Mouse (Mus musculus) splenic B cell, adult 2 months (primary cell): ENCODE measurements around the gene Tmx4.

Source experiments
- DNase-seq: peaks from one replicate; pipeline ENCODE4 v3.0.0-alpha.2; 2011; ENCODE audit warnings: low read depth, low spot score
- H3K27me3 ChIP-seq: 2 replicates; pipeline ENCODE4 v1.6.1; 2012; ENCODE audit warnings: mild to moderate bottlenecking, low read length, moderate library complexity, mixed read lengths; ENCODE audit not compliant: control insufficient read depth, poor library complexity, insufficient read depth, severe bottlenecking
- H3K36me3 ChIP-seq: 2 replicates; pipeline ENCODE4 v1.6.1; 2012; ENCODE audit warnings: mild to moderate bottlenecking, low read length, moderate library complexity, mixed read lengths; ENCODE audit not compliant: control insufficient read depth, poor library complexity, insufficient read depth, severe bottlenecking

The Tmx4 gene

GRCm38 (mm10) chr2:134643514-134644300 is at the start of gene Tmx4:
Gene Tmx4, minus strand, starts transcription at chr2:134644145.
- peak; percentile 97 for DNase-seq
- Histone ChIP-seq H3K27me3 (no peaks in the 10 kb centered on the region), H3K36me3 (no peaks in the 10 kb centered on the region)

GRCm38 (mm10) chr2:134692125-134692524 is 48.2 kb upstream of the Tmx4 start:
- H3K27me3 ChIP-seq: no peaks in the 10 kb centered on the region
- no peaks in the 10 kb centered on the region for H3K36me3 ChIP-seq
- no peak for DNase-seq

GRCm38 (mm10) chr2:134691055-134691454 is 47.1 kb upstream of the Tmx4 start:
- H3K36me3 ChIP-seq: no peaks in the 10 kb centered on the region
- no peaks in the 10 kb centered on the region for H3K27me3 ChIP-seq
- DNase-seq: no peak

GRCm38 (mm10) chr2:134682326-134682725 is 38.4 kb upstream of the Tmx4 start:
- Histone ChIP-seq H3K36me3 (no peaks in the 10 kb centered on the region), H3K27me3 (no peaks in the 10 kb centered on the region)
- DNase-seq: no peak

GRCm38 (mm10) chr2:134681271-134681961 is 37.5 kb upstream of the Tmx4 start:
- H3K27me3 ChIP-seq: no peaks in the 10 kb centered on the region
- DNase-seq: peak; percentile 2
- no peaks in the 10 kb centered on the region for H3K36me3 ChIP-seq

GRCm38 (mm10) chr2:134679567-134679966 is 35.6 kb upstream of the Tmx4 start:
- Histone ChIP-seq H3K36me3 (no peaks in the 10 kb centered on the region), H3K27me3 (no peaks in the 10 kb centered on the region)
- no peak for DNase-seq

- Histone ChIP-seq H3K36me3 (no peaks in the 10 kb centered on the region), H3K27me3 (no peaks in the 10 kb centered on the region)
- no peak for DNase-seq
These were observed 31.5 kb upstream of the Tmx4 start for GRCm38 (mm10) chr2:134675465-134675864.

GRCm38 (mm10) chr2:134673604-134674003 is 29.7 kb upstream of the Tmx4 start:
- Histone ChIP-seq H3K36me3 (no peaks in the 10 kb centered on the region), H3K27me3 (no peaks in the 10 kb centered on the region)
- peak; percentile 65 for DNase-seq

GRCm38 (mm10) chr2:134656477-134656876 is 12.5 kb upstream of the Tmx4 start:
- no peak for DNase-seq
- Histone ChIP-seq H3K27me3 (no peaks in the 10 kb centered on the region), H3K36me3 (no peaks in the 10 kb centered on the region)

GRCm38 (mm10) chr2:134654668-134655067 is 10.7 kb upstream of the Tmx4 start:
- Histone ChIP-seq H3K36me3 (no peaks in the 10 kb centered on the region), H3K27me3 (no peaks in the 10 kb centered on the region)
- DNase-seq: no peak

- DNase-seq: no peak
- no peaks in the 10 kb centered on the region for H3K36me3 ChIP-seq
- no peaks in the 10 kb centered on the region for H3K27me3 ChIP-seq
These were observed 8.8 kb upstream of the Tmx4 start for GRCm38 (mm10) chr2:134652759-134653158.

GRCm38 (mm10) chr2:134648999-134649398 is 5.1 kb upstream of the Tmx4 start:
- no peak for DNase-seq
- H3K36me3 ChIP-seq: no peaks in the 10 kb centered on the region
- H3K27me3 ChIP-seq: no peaks in the 10 kb centered on the region

- no peaks in the 10 kb centered on the region for H3K27me3 ChIP-seq
- DNase-seq: no peak
These were observed 1.8 kb upstream of the Tmx4 start for GRCm38 (mm10) chr2:134645752-134646151.

GRCm38 (mm10) chr2:134645166-134645565 is 1.2 kb upstream of the Tmx4 start:
- no peak for DNase-seq
- H3K36me3 ChIP-seq: no peaks in the 10 kb centered on the region
- H3K27me3 ChIP-seq: no peaks in the 10 kb centered on the region

More at GRCm38 (mm10) chr2:134645752-134646151, 1.8 kb upstream of the Tmx4 start:
- H3K36me3 ChIP-seq: no peaks in the 10 kb centered on the region

GRCm38 (mm10) chr2:134644301-134644912 is 462 bp upstream of the Tmx4 start:
- Histone ChIP-seq H3K36me3 (no peaks in the 10 kb centered on the region), H3K27me3 (no peaks in the 10 kb centered on the region)
- no peak for DNase-seq
